Mouse (Mus musculus): ENCODE results near the gene Tbc1d22a. TPM values are rescaled to one million over a fixed set of nuclear protein-coding genes. Genes with fewer than 3 reads are reported as not detected.
"Not testable (repeated sequence)": the region's sequence is repeated elsewhere in the genome, so short reads cannot be mapped to it uniquely, and the experiment has no call there.

Gene Tbc1d22a
- polyA plus RNA-seq, 1 experiment from 2014 or later: 12.5 TPM

DNA sequence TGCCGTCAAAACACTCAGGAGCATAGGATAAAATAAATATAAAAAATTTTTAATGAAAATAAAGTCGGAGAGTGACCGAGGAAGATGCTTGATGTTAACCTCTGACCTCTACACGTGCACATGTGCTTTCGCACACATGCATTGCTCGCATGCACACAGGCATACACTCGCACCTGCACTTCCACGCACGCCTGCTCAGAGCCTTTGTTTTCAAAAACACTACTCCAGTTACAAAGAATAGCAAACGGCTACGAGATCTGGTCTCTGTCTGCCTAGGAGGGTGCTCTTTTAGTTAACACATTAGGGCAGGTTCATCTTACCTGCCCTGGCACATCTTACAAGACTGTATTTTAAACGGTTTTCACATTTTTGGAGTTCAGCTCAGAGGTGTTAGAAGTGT, 42.9 kb upstream of the Tbc1d22a start:
- H3K4me2 ChIP-seq (ENCODE audit: low read depth, low read length): no peak overlapping the region
- no peaks in the 10 kb centered on the region for H3K27me3 ChIP-seq (replicated peaks; ENCODE audit: control insufficient read depth, insufficient read depth, low read length)
- H3K4me3 ChIP-seq (ENCODE audit: low read length): no peak overlapping the region
- no peaks in the 10 kb centered on the region for H3K9me3 ChIP-seq (ENCODE audit: control insufficient read depth, low read length)
- H3K27ac ChIP-seq (ENCODE audit: low read length): no peak overlapping the region
- H3K36me3 ChIP-seq (ENCODE audit: control insufficient read depth, insufficient read depth, low read length): no peaks in the 10 kb centered on the region
- no peak for ATAC-seq
- 80% methylated on average over 12 of the region's 12 CpGs for WGBS
- no peaks in the 10 kb centered on the region for H3K4me1 ChIP-seq (ENCODE audit: control insufficient read depth, insufficient read depth, low read length)
- H3K9ac ChIP-seq (ENCODE audit: low read depth, low read length): no peak overlapping the region

DNA sequence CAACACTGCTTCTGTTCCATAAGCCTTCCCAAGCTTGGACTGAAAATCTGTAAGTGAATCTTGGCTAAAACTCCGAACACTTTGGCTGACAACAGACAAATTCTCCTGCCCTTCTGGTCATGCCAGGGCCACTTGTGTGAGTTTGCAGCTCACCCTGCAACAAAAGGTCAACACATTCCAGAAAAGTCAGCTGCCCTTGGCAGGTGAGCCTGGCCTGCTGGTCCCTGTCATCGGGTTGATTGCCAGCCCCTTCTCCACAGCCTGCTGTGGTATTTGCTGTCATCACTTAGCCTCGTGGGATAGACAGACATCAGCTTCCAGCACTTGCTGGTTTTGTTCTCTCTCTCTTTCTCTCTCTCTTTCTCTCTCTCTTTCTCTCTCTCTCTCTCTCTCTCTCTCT, 42.1 kb upstream of the Tbc1d22a start:
- Histone ChIP-seq H3K36me3 (ENCODE audit: control insufficient read depth, insufficient read depth, low read length) (no peaks in the 10 kb centered on the region), H3K4me3 (ENCODE audit: low read length) (no peak overlapping the region), H3K9me3 (ENCODE audit: control insufficient read depth, low read length) (no peaks in the 10 kb centered on the region), H3K4me2 (ENCODE audit: low read depth, low read length) (no peak overlapping the region), H3K27ac (ENCODE audit: low read length) (no peak overlapping the region), H3K27me3 (replicated peaks; ENCODE audit: control insufficient read depth, insufficient read depth, low read length) (no peaks in the 10 kb centered on the region), H3K9ac (ENCODE audit: low read depth, low read length) (no peak overlapping the region), H3K4me1 (ENCODE audit: control insufficient read depth, insufficient read depth, low read length) (no peaks in the 10 kb centered on the region)
- ATAC-seq: no peak
- WGBS: 48% methylated on average over 3 of the region's 3 CpGs

DNA sequence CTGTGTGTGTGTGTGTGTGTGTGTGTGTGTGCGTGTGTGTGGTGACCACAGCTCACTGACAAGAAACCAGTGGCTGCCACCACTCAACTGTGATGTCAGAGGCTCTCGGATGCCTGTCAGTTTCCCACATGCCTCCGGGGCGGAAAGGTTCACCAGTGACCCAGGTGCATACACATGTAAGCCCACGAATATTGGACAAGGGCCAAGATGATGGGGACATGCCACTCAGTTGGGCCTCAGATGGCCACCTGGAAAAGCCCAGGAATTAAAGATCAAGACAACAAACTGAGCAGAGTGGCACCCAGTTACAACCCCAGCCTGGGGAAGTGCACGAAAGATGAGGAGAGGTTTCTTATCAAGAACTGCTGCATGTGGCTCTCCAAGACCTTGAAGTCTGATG, 41.7 kb upstream of the Tbc1d22a start:
- 68% methylated on average over 5 of the region's 6 CpGs for WGBS
- ATAC-seq: no peak
- Histone ChIP-seq H3K27ac (ENCODE audit: low read length) (no peak overlapping the region), H3K36me3 (ENCODE audit: control insufficient read depth, insufficient read depth, low read length) (no peaks in the 10 kb centered on the region), H3K9ac (ENCODE audit: low read depth, low read length) (no peak overlapping the region), H3K4me1 (ENCODE audit: control insufficient read depth, insufficient read depth, low read length) (no peaks in the 10 kb centered on the region), H3K9me3 (ENCODE audit: control insufficient read depth, low read length) (no peaks in the 10 kb centered on the region), H3K27me3 (replicated peaks; ENCODE audit: control insufficient read depth, insufficient read depth, low read length) (no peaks in the 10 kb centered on the region), H3K4me2 (ENCODE audit: low read depth, low read length) (no peak overlapping the region), H3K4me3 (ENCODE audit: low read length) (no peak overlapping the region)

DNA sequence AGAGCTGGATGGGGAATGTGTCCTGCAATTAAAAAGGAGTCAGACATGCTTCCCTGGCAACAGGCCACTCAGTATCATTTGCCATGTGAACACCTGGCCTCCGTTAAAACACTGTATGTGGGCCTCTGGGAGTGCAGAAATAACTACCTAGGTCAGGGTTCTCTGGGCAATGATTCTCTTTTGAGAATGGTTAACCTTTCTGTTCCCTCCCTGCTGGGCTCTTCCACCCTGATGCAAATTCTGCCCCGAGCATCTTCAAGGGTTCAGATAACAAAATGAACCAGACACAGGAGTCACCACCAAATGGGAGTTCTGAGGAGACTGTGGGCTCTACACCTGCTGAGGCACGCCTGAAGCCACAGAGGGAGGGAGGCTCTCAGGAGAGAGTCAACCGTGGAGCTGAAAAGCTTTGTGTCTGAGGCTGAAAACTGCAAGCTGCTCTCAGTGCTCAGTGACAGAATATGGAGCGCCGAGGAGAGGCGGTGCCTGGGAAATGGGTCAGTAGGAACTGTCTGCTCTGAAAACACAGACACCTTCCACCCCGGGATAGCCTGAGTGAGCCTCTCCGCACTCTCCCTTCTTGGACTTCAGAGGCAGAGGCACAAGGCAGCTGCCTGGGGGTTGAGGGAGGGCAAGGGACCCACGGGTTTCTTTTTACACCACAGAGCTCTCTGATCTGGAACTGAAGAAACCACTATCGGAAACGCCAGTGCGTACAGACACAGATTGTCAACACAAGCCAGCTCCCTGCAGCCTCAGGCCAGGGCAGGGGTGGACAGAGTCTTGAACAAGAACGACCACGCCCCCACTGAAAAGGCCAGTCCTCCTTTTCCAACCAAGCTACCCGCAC, 40.9 kb upstream of the Tbc1d22a start:
- ATAC-seq: no peak
- WGBS: 42% methylated on average over 16 of the region's 16 CpGs
- no peak overlapping the region for H3K9ac ChIP-seq (ENCODE audit: low read depth, low read length)
- H3K4me3 ChIP-seq (ENCODE audit: low read length): no peak overlapping the region
- no peak overlapping the region for H3K4me2 ChIP-seq (ENCODE audit: low read depth, low read length)
- H3K27ac ChIP-seq (ENCODE audit: low read length): no peak overlapping the region
- H3K4me1 ChIP-seq (ENCODE audit: control insufficient read depth, insufficient read depth, low read length): no peaks in the 10 kb centered on the region
- H3K27me3 ChIP-seq (replicated peaks; ENCODE audit: control insufficient read depth, insufficient read depth, low read length): no peaks in the 10 kb centered on the region
- H3K9me3 ChIP-seq (ENCODE audit: control insufficient read depth, low read length): no peaks in the 10 kb centered on the region
- no peaks in the 10 kb centered on the region for H3K36me3 ChIP-seq (ENCODE audit: control insufficient read depth, insufficient read depth, low read length)

DNA sequence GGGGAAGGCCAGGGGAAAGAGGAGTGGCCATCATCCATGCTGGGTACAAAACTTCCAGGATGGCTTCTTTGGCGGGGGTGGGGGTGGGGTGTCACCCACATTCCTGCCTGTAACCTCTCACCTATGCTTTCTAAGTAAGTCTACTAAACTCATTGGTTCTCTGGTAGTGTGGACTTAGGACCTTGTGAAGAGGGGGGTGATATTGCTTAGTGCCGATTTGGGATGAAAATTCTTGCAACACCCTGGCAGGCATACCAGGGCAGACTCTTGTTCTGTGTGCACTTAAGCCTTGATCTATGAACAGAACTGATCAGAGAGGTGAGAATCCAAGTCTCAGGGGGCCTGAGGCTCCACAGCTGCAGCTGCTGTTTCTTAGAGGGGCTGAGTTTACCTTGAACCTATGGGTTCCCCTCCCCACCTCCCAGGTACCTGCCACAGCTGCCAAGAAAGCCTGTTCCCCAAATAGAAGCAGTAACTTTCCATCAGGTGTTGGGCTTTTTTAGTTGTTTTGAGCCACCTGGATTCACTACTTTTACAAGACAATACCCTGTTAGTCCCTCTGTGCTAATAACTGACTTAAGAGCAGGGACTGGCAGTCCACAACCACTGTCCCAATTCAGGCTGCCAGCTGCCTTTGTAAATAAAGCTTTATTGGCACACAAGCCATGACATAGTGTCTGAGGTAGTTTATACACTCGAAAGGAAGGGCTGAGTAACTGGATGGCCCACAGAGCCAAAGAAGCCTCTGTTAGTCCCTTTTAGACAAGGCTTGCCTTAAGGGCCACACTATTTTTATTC, 38.8 kb upstream of the Tbc1d22a start:
- H3K27me3 ChIP-seq (replicated peaks; ENCODE audit: control insufficient read depth, insufficient read depth, low read length): no peaks in the 10 kb centered on the region
- H3K36me3 ChIP-seq (ENCODE audit: control insufficient read depth, insufficient read depth, low read length): no peaks in the 10 kb centered on the region
- WGBS: 66% methylated on average over 3 of the region's 3 CpGs
- no peaks in the 10 kb centered on the region for H3K9me3 ChIP-seq (ENCODE audit: control insufficient read depth, low read length)
- ATAC-seq: peak; percentile 34; the same call in 1 of the 2 replicates
- no peak overlapping the region for H3K27ac ChIP-seq (ENCODE audit: low read length)
- H3K4me3 ChIP-seq (ENCODE audit: low read length): no peak overlapping the region
- H3K9ac ChIP-seq (ENCODE audit: low read depth, low read length): no peak overlapping the region
- no peak overlapping the region for H3K4me2 ChIP-seq (ENCODE audit: low read depth, low read length)
- H3K4me1 ChIP-seq (ENCODE audit: control insufficient read depth, insufficient read depth, low read length): no peaks in the 10 kb centered on the region

DNA sequence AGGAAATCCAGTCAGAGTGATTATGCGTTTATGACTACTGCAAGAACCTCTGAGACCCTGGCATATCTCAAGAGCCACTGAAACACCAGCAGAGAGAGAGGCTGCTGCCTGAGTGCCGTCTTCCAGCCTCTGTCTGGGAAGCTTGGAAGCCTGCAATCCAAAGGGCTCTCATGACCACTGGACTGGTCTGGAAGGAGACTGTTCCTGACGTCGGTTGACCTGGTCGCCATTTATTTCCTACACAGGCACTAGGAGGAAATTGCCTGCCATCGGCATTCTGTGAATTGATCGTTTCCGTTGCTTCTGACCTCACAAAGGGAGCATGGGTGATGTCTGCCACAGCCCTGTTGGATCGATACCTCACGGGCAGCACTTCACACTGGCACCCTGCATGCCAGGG, 38.1 kb upstream of the Tbc1d22a start:
- Histone ChIP-seq H3K9ac (ENCODE audit: low read depth, low read length) (no peak overlapping the region), H3K27me3 (replicated peaks; ENCODE audit: control insufficient read depth, insufficient read depth, low read length) (no peaks in the 10 kb centered on the region), H3K36me3 (ENCODE audit: control insufficient read depth, insufficient read depth, low read length) (no peaks in the 10 kb centered on the region), H3K9me3 (ENCODE audit: control insufficient read depth, low read length) (no peaks in the 10 kb centered on the region), H3K27ac (ENCODE audit: low read length) (no peak overlapping the region), H3K4me3 (ENCODE audit: low read length) (no peak overlapping the region), H3K4me2 (ENCODE audit: low read depth, low read length) (no peak overlapping the region), H3K4me1 (ENCODE audit: control insufficient read depth, insufficient read depth, low read length) (no peaks in the 10 kb centered on the region)
- 74% methylated on average over 10 of the region's 10 CpGs for WGBS
- ATAC-seq: no peak

DNA sequence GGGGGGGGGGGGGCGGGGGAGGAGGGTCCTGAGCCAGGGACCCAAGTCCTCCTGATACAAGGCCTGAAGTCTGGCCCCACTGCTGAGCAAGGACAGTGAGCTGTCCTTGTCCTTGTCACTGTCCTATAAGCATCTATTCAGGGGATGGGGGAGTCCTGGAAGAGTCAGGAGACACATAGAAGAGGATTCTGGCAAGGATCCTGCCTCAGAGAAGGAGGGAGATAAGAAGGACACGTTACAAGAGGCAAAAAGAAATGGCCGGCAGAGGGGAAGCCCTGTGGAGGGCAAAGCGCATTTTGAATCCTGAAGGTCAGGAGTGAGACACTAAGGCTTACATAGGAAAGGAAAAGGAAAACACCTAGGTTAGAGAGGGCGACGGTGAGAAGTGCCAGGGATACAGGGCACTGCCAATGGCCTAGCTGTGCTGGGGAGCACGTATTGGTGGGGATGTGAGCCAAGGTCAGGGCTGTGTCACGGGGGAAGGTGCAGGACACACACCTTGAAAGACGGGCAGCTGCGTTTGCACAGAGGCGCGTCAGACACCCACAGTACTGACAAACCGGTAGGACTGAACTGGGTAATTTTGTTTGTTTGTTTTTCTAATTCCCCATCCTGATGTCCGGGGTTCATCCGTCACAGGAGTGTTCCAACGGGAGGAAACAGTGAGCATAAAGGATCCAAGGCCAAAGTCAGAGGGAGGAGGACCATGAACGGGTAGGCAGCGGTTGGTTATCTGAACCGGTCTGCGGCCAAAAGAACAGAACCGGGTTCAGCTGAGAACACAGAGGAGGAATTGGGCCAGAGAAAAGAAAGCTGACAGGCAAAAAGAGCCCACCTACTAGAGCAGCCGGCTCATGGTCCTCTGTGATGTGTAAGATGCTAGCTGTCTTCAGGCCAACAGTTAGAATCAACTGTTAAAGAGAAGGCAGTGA, 37.2 kb upstream of the Tbc1d22a start:
- H3K4me2 ChIP-seq (ENCODE audit: low read depth, low read length): no peak overlapping the region
- H3K9ac ChIP-seq (ENCODE audit: low read depth, low read length): no peak overlapping the region
- H3K27ac ChIP-seq (ENCODE audit: low read length): no peak overlapping the region
- H3K4me1 ChIP-seq (ENCODE audit: control insufficient read depth, insufficient read depth, low read length): peaks cover 4% of the 10 kb centered on the region
- no peak for ATAC-seq
- H3K27me3 ChIP-seq (replicated peaks; ENCODE audit: control insufficient read depth, insufficient read depth, low read length): no peaks in the 10 kb centered on the region
- no peaks in the 10 kb centered on the region for H3K9me3 ChIP-seq (ENCODE audit: control insufficient read depth, low read length)
- WGBS: 69% methylated on average over 22 of the region's 22 CpGs
- H3K4me3 ChIP-seq (ENCODE audit: low read length): no peak overlapping the region
- no peaks in the 10 kb centered on the region for H3K36me3 ChIP-seq (ENCODE audit: control insufficient read depth, insufficient read depth, low read length)

DNA sequence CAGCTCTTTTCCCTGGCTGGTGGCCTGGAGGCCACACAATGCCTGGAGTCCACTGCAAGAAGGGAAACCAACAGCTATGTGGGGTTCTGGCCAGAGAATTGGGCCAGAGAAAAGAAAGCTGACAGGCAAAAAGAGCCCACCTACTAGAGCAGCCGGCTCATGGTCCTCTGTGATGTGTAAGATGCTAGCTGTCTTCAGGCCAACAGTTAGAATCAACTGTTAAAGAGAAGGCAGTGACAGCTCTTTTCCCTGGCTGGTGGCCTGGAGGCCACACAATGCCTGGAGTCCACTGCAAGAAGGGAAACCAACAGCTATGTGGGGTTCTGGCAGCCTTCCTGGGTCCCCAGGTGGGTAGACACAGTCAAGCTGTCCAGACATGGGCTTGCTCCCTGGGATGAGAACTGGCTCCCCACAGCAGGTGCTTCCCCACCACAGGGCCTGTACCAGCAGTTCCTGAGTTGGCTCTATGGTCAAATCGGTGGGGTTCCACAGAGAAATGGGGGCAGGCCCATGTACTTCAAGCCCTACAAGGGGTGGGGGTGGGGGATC, 36.5 kb upstream of the Tbc1d22a start:
- H3K27ac ChIP-seq (ENCODE audit: low read length); H3K36me3 ChIP-seq (ENCODE audit: control insufficient read depth, insufficient read depth, low read length); H3K9me3 ChIP-seq (ENCODE audit: control insufficient read depth, low read length); H3K27me3 ChIP-seq (replicated peaks; ENCODE audit: control insufficient read depth, insufficient read depth, low read length); H3K9ac ChIP-seq (ENCODE audit: low read depth, low read length); H3K4me2 ChIP-seq (ENCODE audit: low read depth, low read length); H3K4me3 ChIP-seq (ENCODE audit: low read length); ATAC-seq: not testable (repeated sequence)
- peaks cover 12% of the 10 kb centered on the region for H3K4me1 ChIP-seq (ENCODE audit: control insufficient read depth, insufficient read depth, low read length)
- WGBS: 77% methylated on average over 2 of the region's 2 CpGs

DNA sequence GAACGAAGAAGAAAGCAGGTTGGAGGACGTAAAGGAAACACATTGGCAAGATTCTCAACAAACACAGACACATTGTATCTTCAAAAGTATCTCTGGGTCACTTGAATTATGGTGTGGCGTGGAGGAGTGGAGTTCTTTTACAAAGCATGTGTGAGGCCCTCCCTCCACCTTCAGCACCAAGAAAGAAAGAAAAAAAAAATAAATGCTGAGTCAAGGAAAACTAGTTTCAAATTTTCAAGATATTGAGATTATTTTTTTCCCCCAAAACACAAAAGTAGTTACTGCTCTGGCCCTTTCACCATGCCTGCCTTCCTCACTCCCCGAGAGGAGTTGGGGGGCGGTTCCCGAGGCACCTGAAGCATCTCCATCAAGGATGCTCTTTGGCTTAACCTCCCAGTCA, 35.7 kb upstream of the Tbc1d22a start:
- WGBS: 92% methylated on average over 6 of the region's 6 CpGs
- Histone ChIP-seq H3K36me3 (ENCODE audit: control insufficient read depth, insufficient read depth, low read length) (no peaks in the 10 kb centered on the region), H3K4me2 (ENCODE audit: low read depth, low read length) (no peak overlapping the region), H3K4me3 (ENCODE audit: low read length) (no peak overlapping the region), H3K9me3 (ENCODE audit: control insufficient read depth, low read length) (no peaks in the 10 kb centered on the region), H3K27me3 (replicated peaks; ENCODE audit: control insufficient read depth, insufficient read depth, low read length) (no peaks in the 10 kb centered on the region), H3K4me1 (ENCODE audit: control insufficient read depth, insufficient read depth, low read length) (peaks cover 14% of the 10 kb centered on the region), H3K27ac (ENCODE audit: low read length) (no peak overlapping the region), H3K9ac (ENCODE audit: low read depth, low read length) (no peak overlapping the region)
- no peak for ATAC-seq
